Mouse (Mus musculus): ENCODE data around the gene Nkd1. TPM values are rescaled to one million over a fixed set of nuclear protein-coding genes. Genes with fewer than 3 reads are reported as not detected.
A peak's percentile ranks its signal among the peaks of the same experiment; 100 is the strongest.

Nkd1 gene
- polyA plus RNA-seq, 1 experiment from 2014 or later: 45.8 TPM

DNA sequence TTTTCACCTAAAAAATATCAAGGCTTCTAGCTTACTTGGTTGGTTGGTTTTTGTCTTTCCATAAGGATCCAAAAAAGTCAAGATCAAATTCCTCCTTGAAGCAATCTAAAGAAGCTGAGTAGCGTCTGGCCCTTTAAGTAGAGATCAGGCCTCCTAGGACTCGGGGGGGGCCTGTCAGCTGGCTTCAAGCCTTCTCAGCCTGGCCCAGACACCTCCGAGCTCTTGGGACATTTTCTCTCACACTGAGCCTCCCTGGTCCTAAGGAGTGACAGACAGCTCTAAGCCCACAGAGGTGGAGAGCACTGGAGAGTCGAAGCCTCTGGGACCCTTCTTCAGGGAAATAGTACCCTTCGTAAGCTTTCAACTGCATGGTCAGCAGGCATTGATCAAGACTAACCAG, 77.4 kb downstream of the Nkd1 start:
- Histone ChIP-seq H3K4me1 (ENCODE audit: control insufficient read depth, insufficient read depth, low read depth, low read length) (peaks cover 6% of the 10 kb centered on the region), H3K9me3 (ENCODE audit: control insufficient read depth, low read length) (no peaks in the 10 kb centered on the region), H3K36me3 (ENCODE audit: control insufficient read depth, insufficient read depth, low read length) (no peaks in the 10 kb centered on the region), H3K27ac (ENCODE audit: low read depth, low read length) (no peak overlapping the region), H3K9ac (ENCODE audit: low read depth, low read length) (no peak overlapping the region), H3K4me2 (ENCODE audit: low read length) (no peak overlapping the region), H3K27me3 (replicated peaks; ENCODE audit: control insufficient read depth, insufficient read depth, low read length) (no peaks in the 10 kb centered on the region), H3K4me3 (ENCODE audit: low read length) (no peak overlapping the region)
- no peak for ATAC-seq
- 63% methylated on average over 5 of the region's 5 CpGs for WGBS

DNA sequence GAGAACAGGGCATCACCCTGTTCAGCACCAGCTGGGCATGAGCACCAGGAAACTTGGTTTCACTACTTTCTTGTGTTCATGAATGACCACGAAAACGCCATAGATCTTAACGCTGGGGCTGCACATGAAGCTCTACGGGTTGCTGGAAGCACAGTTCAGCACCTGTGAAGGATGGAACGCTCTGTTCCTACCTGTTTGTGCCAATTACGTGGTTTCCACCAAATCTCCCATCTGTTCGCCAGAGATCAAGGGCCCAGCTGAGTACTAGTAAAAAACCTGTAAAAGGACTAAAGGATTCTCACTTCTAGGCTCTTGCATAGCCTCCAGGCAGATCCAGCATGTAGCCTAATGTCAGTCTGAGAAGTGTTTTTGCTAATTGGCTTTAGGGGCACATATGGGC, 78.3 kb downstream of the Nkd1 start:
- Histone ChIP-seq H3K36me3 (ENCODE audit: control insufficient read depth, insufficient read depth, low read length) (no peaks in the 10 kb centered on the region), H3K4me2 (ENCODE audit: low read length) (no peak overlapping the region), H3K9ac (ENCODE audit: low read depth, low read length) (no peak overlapping the region), H3K27ac (ENCODE audit: low read depth, low read length) (no peak overlapping the region), H3K27me3 (replicated peaks; ENCODE audit: control insufficient read depth, insufficient read depth, low read length) (no peaks in the 10 kb centered on the region), H3K4me1 (ENCODE audit: control insufficient read depth, insufficient read depth, low read depth, low read length) (peaks cover 14% of the 10 kb centered on the region), H3K9me3 (ENCODE audit: control insufficient read depth, low read length) (no peaks in the 10 kb centered on the region), H3K4me3 (ENCODE audit: low read length) (no peak overlapping the region)
- ATAC-seq: no peak
- WGBS: 80% methylated on average over 7 of the region's 7 CpGs

DNA sequence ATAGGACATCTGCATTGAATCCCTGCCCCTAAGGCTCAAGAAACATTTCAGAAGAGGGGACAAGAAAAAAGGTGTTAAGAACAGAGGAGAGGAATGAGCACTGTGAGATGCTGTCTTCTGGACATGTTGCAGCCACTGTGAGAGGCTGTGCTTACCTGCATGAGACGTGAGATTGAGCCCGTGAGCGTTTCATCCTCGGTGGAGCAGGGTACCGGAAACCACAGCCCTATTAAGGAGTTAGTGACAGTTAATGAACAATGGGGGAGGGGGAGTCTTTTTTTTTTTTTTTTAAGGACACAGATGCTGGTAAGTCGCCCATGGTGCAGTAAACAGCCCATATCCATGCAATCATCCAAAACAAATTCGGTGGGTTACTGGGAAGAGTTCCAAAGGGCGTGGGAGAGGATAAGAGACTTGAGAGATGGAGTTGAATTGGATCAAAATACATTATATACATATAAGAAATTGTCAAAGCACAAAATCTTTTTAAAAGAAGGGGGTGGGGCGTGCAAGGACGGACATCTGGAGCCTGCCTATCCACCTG, 82.4 kb downstream of the Nkd1 start:
- Histone ChIP-seq H3K27ac (ENCODE audit: low read depth, low read length) (peak overlapping the region; percentile 9; the same call in 1 of the 2 replicates), H3K4me1 (ENCODE audit: control insufficient read depth, insufficient read depth, low read depth, low read length) (peaks cover 17% of the 10 kb centered on the region), H3K27me3 (replicated peaks; ENCODE audit: control insufficient read depth, insufficient read depth, low read length) (no peaks in the 10 kb centered on the region), H3K4me3 (ENCODE audit: low read length) (peak overlapping the region; percentile 37), H3K9ac (ENCODE audit: low read depth, low read length) (peak overlapping the region; percentile 55), H3K4me2 (ENCODE audit: low read length) (peak overlapping the region; percentile 76), H3K9me3 (ENCODE audit: control insufficient read depth, low read length) (no peaks in the 10 kb centered on the region), H3K36me3 (ENCODE audit: control insufficient read depth, insufficient read depth, low read length) (no peaks in the 10 kb centered on the region)
- 3% methylated on average over 10 of the region's 10 CpGs for WGBS
- ATAC-seq: peak; percentile 59; the same call in 1 of the 2 replicates

DNA sequence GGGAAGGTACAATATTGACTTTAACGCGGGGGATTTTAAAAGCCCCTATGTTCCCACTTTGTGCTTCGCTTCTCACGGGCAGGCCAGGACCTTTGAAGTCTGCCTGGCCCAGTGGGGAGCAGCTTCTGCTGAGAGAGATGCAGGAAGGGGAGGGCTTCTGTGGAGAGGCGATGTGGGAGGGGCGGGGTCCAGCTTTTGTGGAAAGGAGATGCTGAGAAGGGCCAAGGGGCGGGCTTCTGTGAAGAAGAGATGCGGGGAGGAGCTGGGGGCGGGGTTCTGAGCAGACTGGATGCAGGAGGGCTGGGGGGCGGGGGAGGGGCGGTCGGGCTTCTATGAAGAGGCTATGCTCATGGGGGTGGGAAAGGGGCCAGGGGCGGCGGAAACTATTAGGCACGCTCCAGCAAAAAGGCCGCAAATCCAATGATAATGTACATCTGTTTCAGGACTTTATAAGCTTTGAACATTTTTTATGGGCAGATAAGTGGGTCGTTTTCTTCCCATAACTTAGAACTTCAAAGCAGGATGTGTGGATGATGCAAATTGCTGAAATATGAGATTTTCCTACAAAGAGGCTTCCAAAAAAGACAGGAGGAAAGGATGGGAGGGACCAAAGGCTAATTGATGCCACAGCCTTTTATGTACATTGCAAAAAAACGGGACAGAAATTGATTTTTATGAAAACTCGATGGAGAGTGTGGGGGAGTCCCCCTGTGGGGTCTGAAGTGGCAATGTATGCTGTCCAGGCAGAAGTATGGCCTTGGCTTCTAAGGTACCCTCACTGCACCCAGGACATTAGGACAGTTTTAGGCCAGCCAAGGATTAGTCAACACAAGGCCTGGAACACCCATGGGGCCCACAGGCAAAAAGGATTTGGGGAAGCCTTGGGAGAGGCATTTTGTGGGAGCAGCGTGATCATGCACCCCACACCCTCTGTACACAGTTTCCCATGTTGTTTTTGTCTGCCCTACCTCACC, 83.2 kb downstream of the Nkd1 start:
- Histone ChIP-seq H3K4me1 (ENCODE audit: control insufficient read depth, insufficient read depth, low read depth, low read length) (peaks cover 17% of the 10 kb centered on the region), H3K9me3 (ENCODE audit: control insufficient read depth, low read length) (no peaks in the 10 kb centered on the region), H3K9ac (ENCODE audit: low read depth, low read length) (peak overlapping the region; percentile 55), H3K36me3 (ENCODE audit: control insufficient read depth, insufficient read depth, low read length) (no peaks in the 10 kb centered on the region), H3K4me2 (ENCODE audit: low read length) (peak overlapping the region; percentile 76), H3K4me3 (ENCODE audit: low read length) (peak overlapping the region; percentile 37), H3K27me3 (replicated peaks; ENCODE audit: control insufficient read depth, insufficient read depth, low read length) (no peaks in the 10 kb centered on the region), H3K27ac (ENCODE audit: low read depth, low read length) (no peak overlapping the region; the same call in 1 of the 2 replicates)
- peak; percentile 91 for ATAC-seq
- 7% methylated on average over 20 of the region's 20 CpGs for WGBS

DNA sequence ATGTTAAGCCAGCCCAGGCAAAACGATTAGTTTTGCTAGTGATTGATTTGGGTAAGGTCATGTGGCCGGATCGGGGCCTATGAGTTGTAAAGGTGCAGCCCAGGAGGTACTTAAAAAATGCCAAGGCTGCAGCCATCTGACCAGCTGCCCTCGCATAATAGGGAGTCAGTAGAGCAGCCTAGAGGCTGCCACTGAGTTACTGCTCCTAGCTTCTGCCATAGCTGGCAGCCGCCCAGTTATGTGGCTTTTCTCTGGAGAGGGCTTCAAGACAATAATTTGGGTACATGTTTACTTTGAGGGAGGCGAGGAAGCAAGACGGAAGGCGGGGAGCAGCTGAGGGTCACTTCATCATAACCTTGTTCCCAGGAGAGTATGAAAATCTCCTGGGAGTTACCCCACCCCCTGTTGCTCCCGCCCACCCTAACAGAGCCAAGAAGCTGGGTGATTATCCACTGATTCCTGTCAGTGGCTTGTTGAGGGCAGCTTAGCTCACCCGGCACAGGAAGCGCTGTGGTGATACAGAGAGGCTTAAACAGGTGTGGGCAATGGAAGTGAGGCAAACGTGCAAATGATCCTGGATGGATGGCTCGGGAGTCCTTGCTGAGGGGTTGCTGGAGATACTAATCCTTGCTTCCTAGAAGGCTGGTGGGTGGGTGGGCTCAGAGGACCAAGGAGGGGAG, 84.3 kb downstream of the Nkd1 start:
- no peak overlapping the region for H3K4me2 ChIP-seq (ENCODE audit: low read length)
- no peak for ATAC-seq
- no peak overlapping the region for H3K4me3 ChIP-seq (ENCODE audit: low read length)
- no peaks in the 10 kb centered on the region for H3K9me3 ChIP-seq (ENCODE audit: control insufficient read depth, low read length)
- H3K27ac ChIP-seq (ENCODE audit: low read depth, low read length): no peak overlapping the region
- peaks cover 17% of the 10 kb centered on the region for H3K4me1 ChIP-seq (ENCODE audit: control insufficient read depth, insufficient read depth, low read depth, low read length)
- H3K36me3 ChIP-seq (ENCODE audit: control insufficient read depth, insufficient read depth, low read length): no peaks in the 10 kb centered on the region
- H3K9ac ChIP-seq (ENCODE audit: low read depth, low read length): no peak overlapping the region
- WGBS: 48% methylated on average over 13 of the region's 13 CpGs
- no peaks in the 10 kb centered on the region for H3K27me3 ChIP-seq (replicated peaks; ENCODE audit: control insufficient read depth, insufficient read depth, low read length)

DNA sequence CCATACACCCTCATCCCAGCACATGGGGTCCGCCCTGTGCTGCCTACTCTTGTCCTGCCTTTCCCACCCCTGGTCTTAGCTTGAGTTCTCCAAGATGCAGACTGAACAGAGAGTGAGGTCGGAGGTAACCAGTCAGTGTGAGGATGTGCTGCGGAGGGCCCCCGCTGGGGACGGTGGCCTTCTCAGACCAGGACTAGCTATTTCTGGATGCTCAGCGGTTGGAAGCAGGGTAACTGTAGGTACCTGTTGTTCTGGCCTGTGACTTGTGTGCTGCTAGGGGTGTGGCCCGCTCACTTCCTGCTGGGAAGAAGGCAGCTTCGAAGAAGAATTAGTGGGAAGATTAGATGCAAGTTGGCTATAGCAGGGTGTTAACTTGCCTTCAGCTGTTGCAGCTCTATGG, 87.9 kb downstream of the Nkd1 start:
- no peaks in the 10 kb centered on the region for H3K36me3 ChIP-seq (ENCODE audit: control insufficient read depth, insufficient read depth, low read length)
- no peak overlapping the region for H3K4me2 ChIP-seq (ENCODE audit: low read length)
- H3K4me1 ChIP-seq (ENCODE audit: control insufficient read depth, insufficient read depth, low read depth, low read length): peaks cover 7% of the 10 kb centered on the region
- no peak overlapping the region for H3K27ac ChIP-seq (ENCODE audit: low read depth, low read length)
- 83% methylated on average over 8 of the region's 8 CpGs for WGBS
- ATAC-seq: no peak
- no peak overlapping the region for H3K4me3 ChIP-seq (ENCODE audit: low read length)
- no peaks in the 10 kb centered on the region for H3K27me3 ChIP-seq (replicated peaks; ENCODE audit: control insufficient read depth, insufficient read depth, low read length)
- no peak overlapping the region for H3K9ac ChIP-seq (ENCODE audit: low read depth, low read length)
- H3K9me3 ChIP-seq (ENCODE audit: control insufficient read depth, low read length): no peaks in the 10 kb centered on the region

DNA sequence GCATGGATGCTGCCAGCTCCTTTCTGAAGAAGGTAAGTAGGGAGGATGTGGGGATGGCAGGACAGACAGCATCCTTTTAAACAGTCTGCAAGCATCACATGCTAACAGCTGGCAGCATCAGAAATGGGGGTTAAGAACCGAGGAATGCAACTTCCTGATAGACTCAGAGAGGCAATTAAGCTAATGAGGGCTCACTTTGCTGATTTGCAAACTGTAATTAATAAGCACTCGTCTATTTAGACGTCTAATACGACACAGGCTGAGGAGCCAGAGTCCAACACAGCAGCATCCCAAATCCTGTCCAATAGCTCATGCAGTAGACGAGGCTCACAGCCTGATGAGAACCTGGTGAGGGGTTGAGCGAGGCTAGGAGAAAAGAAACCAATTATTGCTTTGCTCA, 89.1 kb downstream of the Nkd1 start:
- 54% methylated on average over 6 of the region's 6 CpGs for WGBS
- H3K27me3 ChIP-seq (replicated peaks; ENCODE audit: control insufficient read depth, insufficient read depth, low read length): no peaks in the 10 kb centered on the region
- no peak for ATAC-seq

DNA sequence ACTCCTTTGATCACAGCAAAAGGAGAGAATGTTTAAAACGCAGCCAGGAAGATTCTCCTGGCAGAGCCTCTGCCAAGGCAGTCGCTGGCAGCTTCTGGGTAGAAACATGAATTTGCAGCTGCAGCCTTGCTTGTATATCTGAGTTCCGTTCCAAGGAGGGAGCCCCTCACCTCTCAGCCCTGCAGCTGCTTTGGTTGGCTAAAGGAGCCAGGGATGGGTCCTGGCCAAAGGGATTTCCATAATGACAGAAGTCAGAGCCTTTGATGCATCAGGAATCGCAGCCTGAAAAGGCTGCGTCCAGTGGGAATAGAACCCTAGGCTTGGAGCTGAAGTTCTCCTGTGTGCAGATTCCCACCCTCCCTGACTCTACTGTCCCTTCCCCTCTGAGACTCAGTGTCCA, 93.8 kb downstream of the Nkd1 start:
- H3K4me3 ChIP-seq (ENCODE audit: low read length): no peak overlapping the region
- no peak overlapping the region for H3K9ac ChIP-seq (ENCODE audit: low read depth, low read length)
- H3K4me1 ChIP-seq (ENCODE audit: control insufficient read depth, insufficient read depth, low read depth, low read length): no peaks in the 10 kb centered on the region; the same call in 1 of the 2 replicates
- no peaks in the 10 kb centered on the region for H3K27me3 ChIP-seq (replicated peaks; ENCODE audit: control insufficient read depth, insufficient read depth, low read length)
- no peaks in the 10 kb centered on the region for H3K36me3 ChIP-seq (ENCODE audit: control insufficient read depth, insufficient read depth, low read length)
- H3K4me2 ChIP-seq (ENCODE audit: low read length): no peak overlapping the region
- no peaks in the 10 kb centered on the region for H3K9me3 ChIP-seq (ENCODE audit: control insufficient read depth, low read length)
- no peak overlapping the region for H3K27ac ChIP-seq (ENCODE audit: low read depth, low read length)
- ATAC-seq: no peak
- WGBS: 55% methylated on average over 5 of the region's 5 CpGs

More for the DNA sequence above, 89.1 kb downstream of the Nkd1 start:
- H3K4me3 ChIP-seq (ENCODE audit: low read length): no peak overlapping the region
- H3K27ac ChIP-seq (ENCODE audit: low read depth, low read length): no peak overlapping the region
- no peaks in the 10 kb centered on the region for H3K36me3 ChIP-seq (ENCODE audit: control insufficient read depth, insufficient read depth, low read length)
- no peak overlapping the region for H3K4me2 ChIP-seq (ENCODE audit: low read length)
- no peak overlapping the region for H3K9ac ChIP-seq (ENCODE audit: low read depth, low read length)
- H3K4me1 ChIP-seq (ENCODE audit: control insufficient read depth, insufficient read depth, low read depth, low read length): no peaks in the 10 kb centered on the region; the same call in 1 of the 2 replicates
- H3K9me3 ChIP-seq (ENCODE audit: control insufficient read depth, low read length): no peaks in the 10 kb centered on the region

DNA sequence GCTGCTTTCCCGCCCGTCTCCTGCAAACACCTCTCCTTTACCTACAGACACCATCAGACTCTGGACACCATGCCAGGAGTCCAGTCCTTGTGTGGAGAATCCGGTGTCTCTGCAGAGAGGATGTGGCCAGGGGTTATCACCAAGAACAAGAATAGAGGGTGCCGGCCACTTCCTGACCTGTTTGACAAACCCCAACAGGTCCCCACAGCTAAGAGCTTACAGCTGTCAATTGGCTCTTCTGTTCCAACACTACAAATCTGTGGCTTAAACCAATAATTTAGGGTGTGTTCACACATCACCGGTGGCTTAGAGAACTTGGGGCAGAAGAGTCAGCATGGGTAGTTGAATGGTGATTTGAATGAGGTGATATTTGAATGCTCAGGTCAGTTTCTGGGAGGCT, 97.5 kb downstream of the Nkd1 start:
- Histone ChIP-seq H3K27me3 (replicated peaks; ENCODE audit: control insufficient read depth, insufficient read depth, low read length) (no peaks in the 10 kb centered on the region), H3K9ac (ENCODE audit: low read depth, low read length) (no peak overlapping the region), H3K4me2 (ENCODE audit: low read length) (no peak overlapping the region), H3K4me3 (ENCODE audit: low read length) (no peak overlapping the region), H3K36me3 (ENCODE audit: control insufficient read depth, insufficient read depth, low read length) (no peaks in the 10 kb centered on the region), H3K9me3 (ENCODE audit: control insufficient read depth, low read length) (no peaks in the 10 kb centered on the region), H3K27ac (ENCODE audit: low read depth, low read length) (no peak overlapping the region), H3K4me1 (ENCODE audit: control insufficient read depth, insufficient read depth, low read depth, low read length) (peaks cover 3% of the 10 kb centered on the region; the same call in 1 of the 2 replicates)
- ATAC-seq: no peak
- 86% methylated on average over 5 of the region's 5 CpGs for WGBS

Measured in hindbrain, embryonic 16.5 days (tissue).